Mouse (Mus musculus) left cerebral cortex, postnatal 36 days (tissue): ENCODE measurements around the gene Ano6. TPM values are rescaled to one million over a fixed set of nuclear protein-coding genes. Genes with fewer than 3 reads are reported as not detected.

ENCODE experiments used
- DNase-seq, 2 experiments: peaks; one replicate each; pipeline ENCODE4 v3.0.0; 2021 to 2022; ENCODE audit warnings: low spot score in 2 of 2, mixed read lengths in 1 of 2
- intact Hi-C: fragments of 180-260 bp; cut with DNase I; formaldehyde crosslinking; loops from one replicate; pipeline ENCODE4 v1.15.1; 2025
- microRNA-seq: library from miRNA; unstranded; fragments of <30 nt; microRNA quantifications from one replicate; pipeline ENCODE4 v1.2.0, GENCODE M21; 2022
- total RNA-seq, 2 experiments: library from RNA; stranded (reverse); gene quantifications; 2 replicates each; pipeline ENCODE4 v1.2.3; 2021

Ano6 gene
- total RNA-seq, 2 experiments from 2014 or later: 17.9 to 22.9 TPM

DNA sequence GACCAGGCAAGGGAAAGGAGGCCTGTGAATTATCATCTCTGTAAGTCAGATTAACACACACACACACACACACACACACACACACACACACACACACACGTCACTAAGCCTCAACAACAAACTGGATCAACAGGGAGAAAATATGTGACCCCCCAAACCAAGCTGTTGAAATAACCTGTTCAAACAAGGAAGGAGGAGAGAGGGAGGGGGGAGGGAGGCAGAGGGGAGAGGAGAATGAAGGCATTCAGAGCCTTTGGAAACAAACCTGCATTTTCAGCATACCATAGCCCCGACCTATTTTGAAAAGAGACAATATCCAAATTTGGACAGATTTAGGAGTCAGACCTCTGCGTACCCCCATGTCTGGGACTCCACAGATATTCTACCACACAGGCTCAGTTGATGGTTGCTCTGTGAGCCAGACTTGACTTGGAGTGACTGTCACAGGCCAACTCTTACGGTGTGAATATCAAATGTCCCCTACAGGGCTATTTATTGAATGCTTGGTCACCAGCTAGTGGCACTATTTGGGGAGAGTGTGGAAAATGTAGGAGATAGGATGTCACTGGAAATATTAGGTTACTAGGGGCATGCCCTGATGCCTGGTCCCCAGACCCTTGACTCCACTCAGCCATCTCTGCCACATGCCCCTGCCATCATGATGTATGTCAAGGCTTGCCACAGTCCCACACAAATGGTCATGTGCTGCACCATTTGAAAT, 185.7 kb downstream of the Ano6 start:
- DNase-seq: no peak
- intact Hi-C loops: no loop called here

DNA sequence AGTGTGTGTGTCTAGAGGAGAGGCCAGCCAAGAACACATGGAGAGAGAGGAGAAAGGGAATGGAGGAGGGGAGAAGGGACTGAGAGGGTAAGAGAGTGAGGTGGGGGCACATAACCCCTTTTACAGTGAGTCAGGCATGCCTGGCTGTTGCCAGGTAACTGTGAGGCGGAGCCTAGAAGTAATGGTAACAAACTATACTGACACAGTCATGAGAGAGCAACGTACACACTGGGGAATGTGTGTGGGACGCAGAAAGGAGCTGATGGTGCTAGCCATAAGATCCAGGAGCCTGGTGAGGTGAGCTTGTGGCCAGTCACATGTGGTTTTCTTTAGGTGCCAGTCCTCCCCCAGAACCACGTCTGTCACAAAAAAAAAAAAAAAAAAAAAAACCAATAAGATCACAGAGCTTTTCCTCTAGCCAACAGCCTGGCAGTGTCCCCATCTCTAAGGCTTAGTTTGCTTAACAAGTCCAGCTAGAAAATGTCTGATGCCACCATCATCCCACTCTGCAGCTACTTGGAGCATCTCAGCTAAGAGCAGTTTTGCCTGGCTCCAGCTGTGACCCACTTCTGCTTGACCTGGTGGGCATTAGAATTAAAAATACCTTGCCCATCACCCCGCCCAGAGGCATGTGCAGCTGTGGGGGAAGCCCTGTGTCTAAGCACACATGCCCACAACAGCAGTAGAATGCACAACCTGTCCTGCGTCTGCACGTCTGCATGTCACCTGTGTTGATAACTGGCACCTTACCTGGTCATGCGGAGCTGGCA, 186.7 kb downstream of the Ano6 start:
- intact Hi-C loops: no loop called here

GRCm38 (mm10) chr15:95977939-95978252, 187.3 kb downstream of the Ano6 start:
- DNase-seq: no peak
- intact Hi-C loops: no loop called here

More for the DNA sequence above, 186.7 kb downstream of the Ano6 start:
- no peak for DNase-seq

DNA sequence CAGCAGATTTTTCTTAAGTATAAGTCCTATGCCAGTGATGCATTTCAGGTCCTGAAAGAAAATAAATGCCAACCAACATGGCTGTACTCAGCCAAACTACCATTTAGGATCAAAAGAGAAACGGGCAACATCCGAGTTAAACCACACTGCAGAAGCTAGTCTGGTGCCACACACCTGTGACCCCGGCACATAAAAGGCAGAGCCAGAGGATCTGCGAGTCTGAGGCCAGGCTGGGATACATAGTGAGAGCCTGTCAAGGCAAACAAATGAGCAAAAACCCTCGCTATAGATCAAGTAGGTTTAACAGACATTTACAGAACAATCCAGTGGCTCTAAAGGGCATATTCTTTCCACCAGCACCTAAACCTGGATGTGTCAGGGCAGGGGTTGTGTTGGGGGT, 190.0 kb downstream of the Ano6 start:
- intact Hi-C loops: no loop called here
- DNase-seq: no peak

DNA sequence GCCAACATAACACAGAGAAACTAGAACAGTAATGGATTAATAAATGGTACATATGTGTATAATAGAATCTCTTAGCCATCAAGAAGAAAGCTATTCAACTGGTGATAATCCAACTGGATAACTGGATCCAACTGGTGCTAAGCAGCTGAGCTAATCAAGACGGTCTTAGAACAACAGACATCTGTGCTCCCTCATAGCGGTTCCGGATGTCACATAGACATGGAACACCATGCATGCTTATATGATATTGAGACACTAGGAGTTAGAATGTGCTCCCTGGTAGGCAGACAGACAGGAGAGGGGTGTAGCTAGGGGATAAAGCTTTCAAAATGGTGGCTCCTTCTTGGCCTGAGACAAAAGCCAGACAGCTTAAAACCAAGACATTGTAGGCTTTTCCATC, 197.3 kb downstream of the Ano6 start:
- intact Hi-C loops: no loop called here
- DNase-seq: no peak

DNA sequence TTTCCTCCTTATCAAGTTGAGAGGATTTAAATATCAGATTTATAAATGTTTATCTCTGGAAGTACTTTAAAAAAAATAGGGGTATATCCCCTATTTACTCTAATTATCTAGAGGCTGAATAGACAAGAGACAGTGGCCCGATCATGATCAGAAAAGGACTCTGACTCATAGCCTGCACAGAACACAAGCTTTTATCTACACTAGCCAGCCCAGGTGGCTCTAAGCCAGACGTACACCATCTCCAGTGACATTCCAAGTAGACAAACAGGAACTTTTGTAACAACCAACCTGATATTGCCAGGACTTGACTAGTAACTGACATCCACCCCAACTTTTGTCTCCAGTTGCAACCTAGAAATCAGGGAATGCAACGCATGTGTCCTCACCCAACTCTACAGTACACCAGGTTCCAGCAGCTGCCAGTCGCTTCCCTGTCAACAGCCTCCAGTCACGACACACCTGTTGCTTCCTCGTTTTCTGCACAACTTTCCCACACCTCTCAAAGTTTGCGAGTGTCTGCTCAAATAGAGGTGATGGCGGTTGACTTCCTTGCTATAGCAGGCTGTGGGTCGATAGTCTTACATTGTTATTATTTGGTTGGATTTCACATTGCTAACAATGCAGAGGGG, 199.0 kb downstream of the Ano6 start:
- intact Hi-C loops: no loop called here

DNA sequence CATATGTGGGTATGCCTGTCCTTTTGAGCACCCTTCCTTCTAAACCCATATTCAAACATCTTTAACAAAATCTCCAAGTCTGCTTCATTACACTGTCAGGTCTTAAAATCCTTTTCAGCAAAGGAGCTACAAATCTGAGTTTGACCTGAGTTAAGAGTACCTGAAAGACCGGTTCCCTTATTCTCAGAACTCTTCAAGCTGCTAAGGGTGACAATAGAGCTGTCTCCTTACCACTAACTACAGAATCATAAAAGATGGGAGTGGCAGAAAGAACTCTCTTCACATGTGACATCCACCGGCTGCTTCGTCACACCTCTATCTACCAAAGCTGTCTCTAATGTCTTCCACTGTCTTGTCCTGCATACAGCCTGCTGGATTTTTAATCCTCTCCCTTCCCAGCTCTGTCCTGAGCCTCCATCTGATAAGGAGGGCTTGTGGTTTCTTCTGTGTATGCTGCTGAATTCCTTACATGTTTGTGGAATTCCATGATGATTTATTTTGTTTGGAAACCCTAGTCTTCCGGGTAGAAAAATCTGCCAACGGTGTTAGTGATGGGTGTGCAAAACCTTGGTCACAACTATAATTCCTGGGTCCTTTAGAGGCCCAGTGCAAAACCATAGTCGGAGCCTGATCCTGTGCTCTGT, 212.4 kb downstream of the Ano6 start:
- DNase-seq: no peak
- intact Hi-C loops: no loop called here

More for the DNA sequence above, 199.0 kb downstream of the Ano6 start:
- no peak for DNase-seq

DNA sequence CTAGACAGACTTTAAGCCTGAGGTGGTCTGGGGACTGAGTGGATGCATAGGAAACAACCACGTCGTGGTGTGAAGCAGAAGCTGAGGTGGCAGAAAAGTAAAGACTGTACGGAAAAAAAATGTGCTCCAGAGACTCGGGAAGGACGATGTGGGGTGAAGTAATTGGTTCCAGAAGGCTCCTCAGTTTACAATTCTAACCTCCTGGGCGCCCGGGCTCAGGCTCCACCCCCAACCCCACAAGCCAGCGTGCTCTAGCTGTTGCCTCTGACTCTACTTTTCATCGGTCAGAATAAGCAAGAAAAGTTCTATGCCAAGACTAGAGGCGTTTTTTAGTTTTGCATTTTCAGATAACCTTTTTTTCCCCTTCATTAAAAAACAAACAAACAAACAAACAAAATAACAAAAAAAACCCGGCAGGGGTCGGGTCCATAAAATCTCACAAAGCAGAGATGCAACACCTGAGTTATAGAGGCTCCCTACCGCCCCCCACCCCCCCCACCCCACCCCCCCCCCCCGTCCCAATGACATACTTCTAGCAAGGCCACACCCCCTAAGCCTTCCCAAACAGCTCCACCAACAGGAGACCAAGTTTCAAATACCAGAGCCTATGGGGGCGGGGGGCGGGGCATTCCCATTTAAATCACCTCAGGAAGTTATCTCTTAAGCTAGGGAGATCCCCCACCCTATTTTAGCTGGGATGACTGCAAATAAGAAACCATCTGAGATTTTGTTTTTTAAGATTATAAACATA, 221.2 kb downstream of the Ano6 start:
- DNase-seq: no peak
- intact Hi-C loops: no loop called here

GRCm38 (mm10) chr15:96012391-96012775, 221.7 kb downstream of the Ano6 start:
- DNase-seq: no peak
- intact Hi-C loops: no loop called here

DNA sequence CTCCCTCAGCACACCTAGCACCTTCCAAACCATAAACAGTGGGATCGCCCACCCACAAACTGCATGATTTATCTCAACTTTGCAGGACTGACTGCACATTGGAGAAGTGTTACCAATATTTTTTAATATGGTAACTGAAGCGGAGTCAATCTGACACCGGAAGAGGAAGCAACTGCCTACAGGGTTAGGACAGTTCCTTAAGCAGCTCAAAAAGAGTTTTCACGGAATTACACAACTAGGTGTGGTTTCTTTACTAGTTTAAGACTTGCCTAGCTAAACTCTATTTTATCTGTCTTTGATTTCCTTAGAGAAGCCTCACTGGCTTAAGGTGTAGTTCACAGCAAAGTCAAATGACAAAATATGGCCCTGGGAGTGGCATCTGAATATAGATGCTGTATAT, 223.9 kb downstream of the Ano6 start:
- intact Hi-C loops: no loop called here
- DNase-seq: no peak

GRCm38 (mm10) chr15:96020465-96020864, 229.8 kb downstream of the Ano6 start:
- no peak for DNase-seq
- intact Hi-C loops: loop anchor here (10.0 kb wide), 1 partner anchor 264 kb away; the partner anchor contains the start of gene Arid2

DNA sequence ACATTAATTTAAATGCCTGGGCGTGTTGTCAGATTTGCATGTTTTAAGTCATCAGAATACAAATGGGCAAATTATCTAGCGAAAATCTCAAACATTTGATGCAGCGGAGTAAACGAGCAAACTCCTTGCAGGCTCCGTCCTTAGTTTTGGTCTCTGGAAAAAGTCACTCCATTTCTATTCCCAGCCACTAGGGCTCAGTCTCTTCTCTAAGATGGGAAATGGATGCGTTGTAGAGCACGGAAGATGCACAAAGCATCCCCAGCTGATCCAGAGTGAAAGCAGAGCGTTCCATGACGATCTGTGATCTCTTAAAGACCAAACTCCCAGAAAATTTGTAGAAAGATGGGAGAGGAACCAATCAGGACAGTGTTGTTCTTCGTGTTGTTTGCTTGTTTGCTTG, 230.9 kb downstream of the Ano6 start:
- intact Hi-C loops: loop anchor here (10.0 kb wide), 1 partner anchor 263 kb away; the partner anchor contains the start of gene Arid2
- peak in 1 of 2 experiments; percentile 4 for DNase-seq

Small RNA genes within 50 kb of the gene (microRNA-seq; reads per million reads assigned to microRNA genes)
- not detected for gene Gm25070

Other genes with a start within 250 kb of the Ano6 start
- 10 to 100 TPM; 19.9 to 22.2 TPM for gene Dbx2, start 134.9 kb upstream of the Ano6 start, total RNA-seq